Mouse (Mus musculus): ENCODE results near the gene Map2k3.

Map2k3 gene

DNA sequence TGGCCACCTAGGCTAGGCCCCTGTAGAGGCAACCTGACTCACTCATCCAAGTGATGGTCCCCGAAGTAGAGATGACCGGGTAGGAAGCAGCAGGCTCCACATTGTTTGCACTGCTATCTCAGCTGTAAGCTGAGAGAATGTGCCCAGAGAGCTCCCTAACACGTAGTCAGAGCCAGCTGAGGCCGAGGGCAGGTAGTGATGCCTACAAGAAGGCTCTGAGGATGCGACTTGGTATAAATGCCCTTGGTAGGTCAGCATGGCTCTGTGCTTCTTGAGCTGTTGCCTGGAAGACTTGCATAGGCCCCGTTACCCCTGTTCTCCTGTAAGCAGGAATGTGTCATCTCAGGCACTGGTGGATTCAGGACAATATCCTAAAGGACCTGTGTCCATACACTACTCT lies 21.2 kb downstream of the Map2k3 start:
- in situ Hi-C loops (cut with MboI; ENCODE audit: unreplicated experiment in 2 of 2) = loop anchor here in 1 of 2 experiments (5.0 kb wide), 1 partner anchor 139 kb away; no protein-coding TSS in a partner anchor

DNA sequence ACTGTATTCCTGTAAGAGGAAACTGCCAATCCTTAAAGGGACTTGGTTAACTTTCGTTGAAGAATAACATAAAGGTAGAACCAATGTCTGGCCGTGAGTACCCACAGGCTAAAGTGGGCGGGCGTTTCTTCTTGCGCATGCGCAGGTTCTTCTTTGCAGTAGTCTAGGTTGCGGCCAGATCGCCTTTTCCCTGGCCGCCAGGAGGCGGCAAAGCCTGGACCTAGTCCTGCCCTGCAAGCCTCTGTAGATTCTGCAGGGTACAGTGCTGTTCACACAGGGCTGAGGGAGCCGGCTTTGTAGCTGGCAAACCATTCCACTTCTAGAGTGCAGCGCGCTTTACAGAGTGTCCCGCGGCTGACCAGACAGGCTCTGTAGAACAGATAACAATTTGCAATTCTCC lies 22.0 kb downstream of the Map2k3 start:
- in situ Hi-C loops (cut with MboI; ENCODE audit: unreplicated experiment in 2 of 2) = loop anchor here in 1 of 2 experiments (5.0 kb wide), 1 partner anchor 138 kb away; no protein-coding TSS in a partner anchor

DNA sequence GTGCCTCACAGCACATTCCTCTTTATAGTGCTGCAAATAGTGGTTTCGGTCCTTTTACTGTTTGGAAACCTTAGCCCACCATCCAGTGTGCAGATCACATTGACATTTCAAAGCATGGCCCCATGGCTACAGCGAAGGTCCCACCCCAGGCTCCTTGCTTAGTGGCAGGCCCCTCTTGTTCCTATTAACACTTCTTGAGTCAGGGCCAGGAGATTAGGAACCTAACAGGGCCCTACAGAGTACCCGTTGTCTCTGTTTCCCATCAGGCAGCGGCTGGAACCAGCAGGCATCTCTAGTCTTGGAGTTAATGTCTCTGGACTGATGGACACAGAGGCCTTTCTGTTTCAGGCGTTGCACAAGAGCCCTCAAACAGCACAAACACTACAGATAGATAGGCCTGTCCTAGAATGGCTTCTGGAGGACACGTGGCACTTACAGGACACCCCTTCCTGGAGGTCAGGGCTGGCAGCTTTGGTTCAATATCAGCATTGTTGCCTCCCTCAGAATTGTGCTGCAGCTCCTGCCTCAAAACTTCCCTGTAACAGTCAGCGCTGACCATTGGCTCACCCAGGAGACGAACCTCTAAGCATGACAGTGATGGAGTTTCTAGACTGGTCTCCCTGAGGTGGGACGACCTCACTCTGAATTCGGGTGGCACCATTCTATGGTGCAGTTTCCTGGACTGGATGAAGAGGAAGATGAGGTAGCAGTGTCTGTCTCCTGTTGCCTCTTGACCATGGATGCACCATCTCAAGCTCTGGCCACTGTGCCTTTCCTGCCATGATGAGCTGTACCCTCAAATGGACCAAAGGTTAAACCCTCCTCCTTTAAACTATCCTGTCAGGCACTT lies 22.6 kb downstream of the Map2k3 start:
- in situ Hi-C loops (cut with MboI; ENCODE audit: unreplicated experiment in 2 of 2) = loop anchor here in 1 of 2 experiments (5.0 kb wide), 1 partner anchor 138 kb away; no protein-coding TSS in a partner anchor

DNA sequence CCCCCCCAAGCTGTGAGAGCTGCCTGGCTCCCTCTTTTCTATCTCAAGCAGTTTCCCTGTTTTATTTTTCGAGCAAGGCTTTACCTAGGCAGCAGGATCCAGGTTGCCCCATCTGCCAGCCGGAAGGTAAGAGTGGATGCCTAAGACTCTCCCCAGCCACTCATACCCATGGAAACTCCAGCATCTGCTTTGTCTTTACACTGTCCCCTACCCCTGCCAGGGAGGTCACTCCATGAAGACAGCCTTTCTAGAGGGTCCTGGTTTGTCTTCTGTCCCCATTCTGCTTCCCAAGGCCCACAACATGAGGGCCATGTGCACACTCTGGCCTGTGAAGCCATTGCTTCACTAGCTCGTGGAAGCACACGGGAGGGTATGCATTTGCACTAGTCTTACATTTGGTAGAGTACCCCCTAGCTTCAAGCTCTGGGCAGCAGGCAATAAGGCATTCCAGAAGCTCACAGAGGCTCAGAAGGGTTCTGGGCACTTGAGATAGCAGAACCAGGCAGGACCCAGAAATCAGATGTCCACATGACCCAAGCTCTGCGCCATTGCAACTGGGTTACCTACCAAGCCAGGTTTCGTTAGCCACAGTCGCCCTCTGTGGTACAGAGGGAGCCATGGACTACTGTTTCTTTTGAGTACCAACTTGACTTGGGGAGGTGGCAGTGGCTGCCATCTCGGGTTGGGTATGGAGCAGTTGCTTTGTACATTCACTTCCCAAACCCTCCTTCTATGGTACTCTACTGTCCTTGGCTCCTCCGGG lies 24.0 kb downstream of the Map2k3 start:
- in situ Hi-C loops (cut with MboI; ENCODE audit: unreplicated experiment in 2 of 2) = no loop called here

DNA sequence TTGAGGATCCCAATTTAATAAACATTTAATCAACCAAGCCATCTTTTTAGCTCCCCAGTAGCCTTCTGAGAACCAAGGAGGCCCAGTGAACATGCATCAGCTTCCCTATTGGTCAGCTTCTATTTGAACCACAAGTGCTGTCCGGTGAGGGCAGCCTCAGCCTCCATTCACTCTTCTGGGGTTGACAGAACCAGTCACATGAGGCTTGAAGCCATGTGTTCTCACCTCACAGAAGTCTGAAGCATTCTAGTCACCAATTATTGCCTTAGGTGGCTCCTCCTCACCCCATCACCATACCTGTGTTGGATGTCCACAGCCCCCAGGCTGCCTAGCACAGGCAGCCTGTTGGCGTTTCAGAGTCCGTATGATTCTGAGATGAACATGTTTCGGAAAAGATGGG lies 27.1 kb downstream of the Map2k3 start:
- in situ Hi-C loops (cut with MboI; ENCODE audit: unreplicated experiment in 2 of 2) = no loop called here

DNA sequence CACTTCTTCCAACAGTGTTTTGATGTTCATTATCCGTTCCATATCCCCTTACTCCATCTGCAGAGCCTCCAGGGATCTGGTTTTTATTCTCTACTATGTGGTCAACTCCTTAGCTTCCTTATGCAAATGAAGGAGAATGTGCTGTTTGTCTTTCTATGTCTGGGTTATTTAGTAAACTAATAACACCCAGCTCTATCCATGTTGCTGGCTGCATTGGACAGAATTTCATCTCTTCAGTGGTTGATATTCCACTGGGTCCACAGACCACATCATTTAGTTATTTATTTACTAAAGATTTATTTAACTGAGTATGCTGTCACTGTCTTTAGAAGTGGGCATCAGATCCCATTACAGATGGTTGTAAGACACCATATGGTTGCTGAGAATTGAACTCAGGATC lies 29.3 kb downstream of the Map2k3 start:
- in situ Hi-C loops (cut with MboI; ENCODE audit: unreplicated experiment in 2 of 2) = no loop called here

DNA sequence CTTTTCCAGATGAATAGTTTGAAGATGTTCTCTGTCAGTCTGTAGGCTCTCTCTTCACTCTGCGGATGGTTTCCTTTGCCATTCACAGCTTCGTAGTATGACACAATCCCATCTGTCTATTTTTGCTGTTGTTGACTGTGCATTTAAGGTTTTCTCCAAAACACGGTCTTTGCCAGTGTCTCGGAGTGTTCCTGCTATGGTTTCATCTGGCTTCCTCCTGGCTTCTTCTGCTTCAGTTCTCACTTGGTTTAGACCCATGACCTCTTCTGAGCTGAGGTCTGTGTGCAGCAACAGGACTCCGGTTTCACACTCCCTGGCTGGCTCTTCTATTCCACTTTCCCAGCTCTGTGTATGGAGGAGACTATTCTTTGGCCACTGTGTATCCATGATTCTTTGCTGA lies 30.9 kb downstream of the Map2k3 start:
- in situ Hi-C loops (cut with MboI; ENCODE audit: unreplicated experiment in 2 of 2) = no loop called here

DNA sequence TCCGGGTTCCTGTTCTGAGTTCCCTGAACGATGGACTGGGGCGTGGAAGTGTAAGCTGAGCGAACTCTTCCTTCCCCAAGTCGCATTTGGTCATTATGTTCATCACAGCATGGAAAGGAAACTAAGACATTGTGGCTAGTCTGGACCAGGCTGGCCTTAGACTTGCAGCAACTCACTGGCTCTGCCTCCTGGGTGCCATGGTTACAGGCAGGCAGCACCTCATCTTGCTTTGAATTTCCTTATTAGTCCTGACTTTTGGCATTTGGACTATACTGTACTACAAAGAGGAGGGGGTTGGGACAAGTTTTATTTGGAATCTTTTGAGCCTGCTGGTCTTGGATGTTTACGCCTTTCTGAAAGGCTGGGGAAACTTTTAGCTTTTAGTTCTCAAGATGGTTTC lies 35.1 kb downstream of the Map2k3 start:
- in situ Hi-C loops (cut with MboI; ENCODE audit: unreplicated experiment in 2 of 2) = no loop called here

DNA sequence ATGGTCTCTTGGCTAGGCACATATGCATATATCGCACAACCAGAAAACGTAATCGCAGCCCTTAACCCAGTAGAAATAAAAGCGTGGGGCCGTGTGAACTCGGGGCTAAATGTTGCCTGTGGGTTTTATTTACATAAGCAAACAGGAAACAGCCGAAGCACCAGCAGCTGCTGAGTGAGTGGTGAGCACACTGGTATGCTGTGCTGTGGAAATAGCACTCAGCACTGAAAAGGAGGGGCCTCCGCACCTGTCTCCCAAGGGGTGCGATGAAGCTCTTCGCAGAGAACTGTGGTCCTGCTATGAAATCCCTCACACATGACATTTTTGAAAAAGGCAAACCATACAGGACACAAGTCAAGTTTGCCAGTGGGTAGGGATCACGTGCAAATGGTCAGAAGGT lies 43.3 kb downstream of the Map2k3 start:
- in situ Hi-C loops (cut with MboI; ENCODE audit: unreplicated experiment in 2 of 2) = no loop called here

DNA sequence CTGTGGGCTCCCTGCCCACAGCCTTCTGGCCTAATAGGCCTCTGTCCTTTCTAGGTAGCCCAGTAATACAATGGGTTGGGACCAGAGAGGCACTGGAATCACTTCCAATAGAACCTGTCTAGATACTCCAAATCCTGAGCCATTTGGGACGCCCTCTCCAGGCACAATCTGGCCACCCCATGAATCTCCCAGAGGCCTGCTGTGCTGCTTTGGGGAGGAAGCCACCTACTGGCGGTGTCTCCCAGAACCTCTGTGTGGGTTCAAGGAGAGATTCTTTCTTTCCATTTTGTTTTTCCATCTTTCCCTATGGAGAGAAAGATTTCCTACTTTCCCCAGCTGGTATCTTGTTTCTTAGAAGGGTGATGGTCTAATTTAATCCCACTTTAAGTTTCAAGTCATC lies 44.4 kb downstream of the Map2k3 start:
- in situ Hi-C loops (cut with MboI; ENCODE audit: unreplicated experiment in 2 of 2) = no loop called here

DNA sequence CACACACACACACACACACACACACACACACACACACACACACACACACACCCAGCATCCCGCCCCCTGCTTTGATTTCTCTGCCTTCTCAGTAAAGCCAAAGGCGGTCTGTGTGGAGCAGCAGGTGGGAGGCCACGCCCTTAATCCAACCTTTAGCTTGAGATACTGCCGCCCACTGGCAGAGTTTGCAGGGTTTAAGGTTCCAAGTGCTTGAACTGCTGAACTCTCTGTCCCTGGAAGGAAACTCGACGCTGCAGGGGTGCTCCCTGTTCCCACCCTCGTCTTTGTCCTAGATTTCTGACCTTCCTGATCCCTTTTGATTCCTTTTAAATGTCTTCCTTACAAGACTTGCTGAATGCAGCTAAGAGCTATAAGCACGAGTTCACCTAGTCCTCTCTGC lies 44.9 kb downstream of the Map2k3 start:
- in situ Hi-C loops (cut with MboI; ENCODE audit: unreplicated experiment in 2 of 2) = no loop called here

DNA sequence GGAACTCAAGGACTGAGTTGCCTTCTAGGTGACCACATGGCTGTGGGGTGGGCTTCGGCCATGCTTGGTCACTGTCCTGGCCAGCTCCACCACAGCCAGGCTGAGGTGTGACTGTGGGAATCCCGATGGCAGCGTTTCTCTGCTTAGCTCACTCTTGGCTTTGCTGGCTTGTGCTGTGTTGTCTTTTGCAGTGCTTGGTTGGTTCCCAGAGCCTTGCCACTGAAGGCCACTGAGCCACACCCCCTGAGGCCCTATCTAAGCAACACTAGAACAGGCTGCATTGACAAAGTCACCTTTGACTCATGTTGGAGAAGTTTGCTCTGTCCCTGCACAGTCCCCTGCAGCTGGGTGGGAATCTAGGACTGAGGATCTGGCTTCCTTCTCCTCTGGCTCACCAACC lies 45.3 kb downstream of the Map2k3 start:
- in situ Hi-C loops (cut with MboI; ENCODE audit: unreplicated experiment in 2 of 2) = no loop called here

DNA sequence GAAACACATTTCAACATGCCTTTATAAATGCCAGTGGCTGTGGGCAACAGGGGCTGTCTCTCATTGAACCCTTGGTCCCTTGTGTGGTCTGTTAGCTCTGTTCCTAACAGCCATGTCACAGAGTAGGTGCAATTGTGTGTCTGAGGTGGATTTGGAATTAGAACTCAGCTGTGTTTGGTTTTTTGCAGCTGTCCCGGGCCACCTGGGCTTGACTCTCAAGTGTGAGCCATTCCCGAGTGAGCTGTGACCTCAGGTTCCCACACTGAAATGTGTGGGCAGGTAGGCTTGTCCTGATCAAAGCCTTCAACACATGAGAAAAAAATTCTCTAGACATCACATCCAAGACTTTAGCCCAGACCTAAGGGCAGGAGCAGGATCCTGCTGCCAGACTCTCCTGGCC lies 46.8 kb downstream of the Map2k3 start:
- in situ Hi-C loops (cut with MboI; ENCODE audit: unreplicated experiment in 2 of 2) = no loop called here

DNA sequence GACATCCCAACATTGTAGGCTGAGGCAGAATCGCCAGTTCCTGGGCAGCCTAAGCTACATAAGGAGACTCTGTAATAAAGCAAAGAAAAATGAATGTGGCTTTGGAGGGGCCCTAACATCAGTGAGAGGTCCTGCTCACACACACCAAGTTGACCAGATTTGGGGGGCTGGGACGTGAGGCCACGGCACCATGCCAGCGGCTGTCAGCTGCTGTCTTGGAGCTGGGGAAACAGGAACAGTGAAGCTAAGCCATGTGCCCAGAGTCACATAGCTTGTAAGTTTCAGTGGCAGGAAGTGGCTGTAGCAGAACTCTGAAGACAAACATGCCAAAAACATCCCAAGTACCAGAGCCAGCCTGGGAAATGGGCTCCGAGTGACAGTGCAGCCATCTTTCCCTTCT lies 48.0 kb downstream of the Map2k3 start:
- in situ Hi-C loops (cut with MboI; ENCODE audit: unreplicated experiment in 2 of 2) = no loop called here

DNA sequence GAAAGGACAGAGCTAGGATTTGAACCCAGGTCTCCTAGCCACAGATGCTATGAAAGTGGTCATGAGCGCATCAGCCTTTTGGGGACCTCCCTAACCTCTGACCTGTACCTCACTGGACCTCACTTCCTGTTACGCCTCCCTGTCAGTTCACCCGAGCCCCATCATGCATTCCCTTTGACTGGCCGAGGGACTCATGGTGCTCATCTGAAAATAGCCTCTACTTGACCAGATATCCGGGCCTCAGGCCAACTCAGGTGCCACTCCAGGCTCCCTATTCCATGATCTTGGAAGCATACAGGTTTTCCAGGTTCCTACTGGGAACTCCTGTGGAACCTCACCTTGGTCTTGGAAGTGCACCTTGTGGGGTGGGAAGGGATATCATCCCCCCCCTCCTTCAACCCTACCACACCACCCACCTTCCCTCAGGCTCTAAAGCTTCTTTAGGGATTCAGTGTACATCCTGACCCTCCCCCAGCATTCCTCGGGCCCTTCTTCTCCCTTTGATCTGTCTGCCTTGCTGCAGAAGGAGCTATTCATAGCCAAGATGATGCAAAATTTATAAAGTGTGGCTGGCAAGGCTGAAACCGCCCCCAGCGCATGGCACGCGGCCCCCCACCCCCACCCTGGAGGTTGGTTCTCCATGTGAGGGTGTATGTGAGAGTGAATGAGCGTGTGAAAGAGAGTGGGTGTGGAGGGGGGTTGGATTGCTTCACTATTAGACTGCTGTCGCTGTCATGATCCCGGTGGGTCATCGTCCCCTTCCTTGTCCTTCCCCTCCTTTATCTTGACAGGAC lies 50.1 kb downstream of the Map2k3 start:
- in situ Hi-C loops (cut with MboI; ENCODE audit: unreplicated experiment in 2 of 2) = no loop called here

DNA sequence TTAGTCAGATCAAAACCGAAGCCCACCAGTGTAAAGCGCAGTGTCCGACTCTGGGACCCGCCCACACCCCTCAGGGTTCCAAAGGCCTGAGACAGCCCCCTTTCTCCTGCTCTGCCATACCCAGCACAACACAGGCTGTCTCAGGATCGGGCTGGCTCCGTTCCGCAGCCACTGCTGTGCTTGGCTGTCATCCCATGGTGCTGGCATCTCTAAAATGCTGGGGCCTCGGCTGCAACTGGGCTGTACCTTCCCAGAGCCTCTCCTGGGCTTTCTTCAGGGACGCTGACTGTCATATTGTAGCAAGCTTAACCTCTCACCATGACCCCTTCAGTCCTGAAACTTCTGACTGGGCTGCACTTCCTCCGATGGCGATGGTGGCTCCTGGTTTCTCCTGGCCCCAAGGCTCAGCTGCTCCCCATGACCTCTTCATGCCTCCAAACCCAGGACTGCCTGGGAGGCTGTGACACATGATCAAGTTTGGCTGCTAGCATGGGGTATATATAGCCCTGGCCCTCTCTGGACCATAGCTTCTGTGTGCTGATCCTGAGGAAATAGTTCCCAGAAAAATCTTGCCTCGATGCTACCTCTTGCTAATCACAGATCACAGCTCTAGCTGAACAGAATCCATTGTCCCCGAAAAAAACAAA lies 53.2 kb downstream of the Map2k3 start:
- in situ Hi-C loops (cut with MboI; ENCODE audit: unreplicated experiment in 2 of 2) = no loop called here

DNA sequence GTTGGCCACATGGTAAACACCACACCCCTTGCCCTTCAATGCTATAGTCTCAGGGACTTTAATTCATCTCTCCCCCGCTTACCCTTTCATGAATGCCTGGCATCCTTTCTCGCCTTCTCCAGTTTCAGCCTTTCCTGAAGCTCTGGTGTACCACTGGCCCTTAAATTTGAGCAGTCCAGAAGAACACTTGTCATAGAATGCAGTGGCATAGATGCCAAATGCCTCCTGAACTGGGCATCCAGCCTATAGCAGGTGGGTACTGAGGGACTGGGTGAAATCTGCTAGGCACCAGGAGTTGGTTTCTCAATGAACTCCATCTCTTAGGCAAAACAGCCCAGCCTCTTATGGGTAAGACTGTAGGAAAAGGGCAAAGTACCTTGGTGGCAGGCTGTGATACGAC lies 58.6 kb downstream of the Map2k3 start:
- in situ Hi-C loops (cut with MboI; ENCODE audit: unreplicated experiment in 2 of 2) = no loop called here
